Mouse (Mus musculus) MEL (cell line): ENCODE data around the gene Deup1. TPM values are rescaled to one million over a fixed set of nuclear protein-coding genes. Genes with fewer than 3 reads are reported as not detected.

Source experiments
- DNase-seq: peaks from one replicate; pipeline ENCODE4 v3.0.0; 2011; ENCODE audit warnings: low read depth, low spot score
- H3K27ac ChIP-seq: 2 replicates; pipeline ENCODE4 v1.5.1; 2012; ENCODE audit warnings: low read depth, mild to moderate bottlenecking, control low read depth, low read length, moderate library complexity; ENCODE audit not compliant: control insufficient read depth
- H3K27me3 ChIP-seq, 2 experiments: fragments of 150-350 bp in 1 of 2; sonication (generic) in 1 of 2; 2 replicates each; pipeline ENCODE4 v1.6.1; 2012; ENCODE audit warnings: low read length in 2 of 2, mild to moderate bottlenecking in 2 of 2, improper control_type of control experiment in 1 of 2, moderate library complexity in 1 of 2; ENCODE audit not compliant: insufficient read depth in 2 of 2, control insufficient read depth in 1 of 2
- H3K36me3 ChIP-seq, 2 experiments: 2 replicates each; pipeline ENCODE4 v1.6.1; 2012 to 2014; ENCODE audit warnings: low read length in 2 of 2, improper control_type of control experiment in 1 of 2, inconsistent platforms in 1 of 2, mild to moderate bottlenecking in 1 of 2; ENCODE audit not compliant: insufficient read depth in 2 of 2, control insufficient read depth in 1 of 2
- H3K4me1 ChIP-seq, 2 experiments: fragments of 150-350 bp in 1 of 2; sonication (generic) in 1 of 2; 2 replicates each; pipeline ENCODE4 v1.6.1; 2012; ENCODE audit warnings: low read length in 2 of 2, improper control_type of control experiment in 1 of 2, mild to moderate bottlenecking in 1 of 2; ENCODE audit not compliant: insufficient read depth in 2 of 2, control insufficient read depth in 1 of 2
- H3K4me3 ChIP-seq, 2 experiments: fragments of 150-350 bp in 1 of 2; sonication (generic) in 1 of 2; 2 replicates each; pipeline ENCODE4 v1.5.1; 2012; ENCODE audit warnings: low read depth in 2 of 2, low read length in 2 of 2, mild to moderate bottlenecking in 2 of 2, moderate library complexity in 2 of 2, control low read depth in 1 of 2, improper control_type of control experiment in 1 of 2; ENCODE audit not compliant: control insufficient read depth in 1 of 2, insufficient read depth in 1 of 2
- H3K79me2 ChIP-seq: 2 replicates; pipeline ENCODE4 v1.6.1; 2012; ENCODE audit warnings: mild to moderate bottlenecking, low read length, moderate library complexity; ENCODE audit not compliant: control insufficient read depth, poor library complexity, insufficient read depth
- H3K9ac ChIP-seq: 2 replicates; pipeline ENCODE4 v1.6.1; 2012; ENCODE audit warnings: low read depth, mild to moderate bottlenecking, control low read depth, low read length, moderate library complexity; ENCODE audit not compliant: control insufficient read depth, poor library complexity, severe bottlenecking
- H3K9me3 ChIP-seq: fragments of 150-350 bp; sonication (generic); replicated peaks from 2 replicates; pipeline ENCODE4 v1.6.1; 2012; ENCODE audit warnings: mild to moderate bottlenecking, low read length, improper control_type of control experiment, moderate library complexity; ENCODE audit not compliant: insufficient read depth
- CTCF ChIP-seq, 3 experiments: IDR thresholded peaks in 2 of 3; conservative IDR thresholded peaks in 1 of 3; 2 replicates each; pipeline ENCODE4 v1.5.1; 2011 to 2012; ENCODE audit warnings: low read length in 3 of 3, low read depth in 2 of 3, mild to moderate bottlenecking in 2 of 3, improper control_type of control experiment in 1 of 3, inconsistent platforms in 1 of 3, mixed read lengths in 1 of 3, moderate library complexity in 1 of 3; ENCODE audit not compliant: control insufficient read depth in 1 of 3, insufficient read depth in 1 of 3, poor library complexity in 1 of 3, severe bottlenecking in 1 of 3
- ELF1 ChIP-seq: IDR thresholded peaks from 2 replicates; pipeline ENCODE4 v1.6.1; 2014; ENCODE audit warnings: low read depth, mild to moderate bottlenecking, inconsistent platforms, low read length, improper control_type of control experiment, moderate library complexity
- EP300 ChIP-seq, 2 experiments: IDR thresholded peaks; 2 replicates each; pipeline ENCODE4 v1.6.1; 2011; ENCODE audit warnings: improper control_type of control experiment in 2 of 2, low read length in 2 of 2, low read depth in 1 of 2, mild to moderate bottlenecking in 1 of 2
- ETS1 ChIP-seq: IDR thresholded peaks from 2 replicates; pipeline ENCODE4 v1.6.1; 2012; ENCODE audit warnings: low read depth, mild to moderate bottlenecking, inconsistent platforms, low read length, improper control_type of control experiment, moderate library complexity
- GABPA ChIP-seq: IDR thresholded peaks from 2 replicates; pipeline ENCODE4 v1.6.1; 2012; ENCODE audit warnings: low read depth, mild to moderate bottlenecking, inconsistent platforms, low read length, improper control_type of control experiment, moderate library complexity
- GATA1 ChIP-seq: IDR thresholded peaks from 2 replicates; pipeline ENCODE4 v1.6.1; 2011; ENCODE audit warnings: low read depth, low read length, improper control_type of control experiment
- HCFC1 ChIP-seq: IDR thresholded peaks from 2 replicates; pipeline ENCODE4 v1.6.1; 2012; ENCODE audit warnings: low read depth, mild to moderate bottlenecking, inconsistent platforms, low read length, improper control_type of control experiment, moderate library complexity
- MAFK ChIP-seq: IDR thresholded peaks from 2 replicates; pipeline ENCODE4 v1.6.1; 2011; ENCODE audit warnings: low read depth, mild to moderate bottlenecking, low read length, improper control_type of control experiment, borderline replicate concordance
- MAX ChIP-seq: IDR thresholded peaks from 2 replicates; pipeline ENCODE4 v1.6.1; 2011; ENCODE audit warnings: low read length, improper control_type of control experiment
- MAZ ChIP-seq: IDR thresholded peaks from 2 replicates; pipeline ENCODE4 v1.6.1; 2012; ENCODE audit warnings: low read depth, mild to moderate bottlenecking, inconsistent platforms, low read length, improper control_type of control experiment
- MEF2A ChIP-seq: IDR thresholded peaks from 2 replicates; pipeline ENCODE4 v1.6.1; 2014; ENCODE audit warnings: low read depth, mild to moderate bottlenecking, inconsistent platforms, low read length, improper control_type of control experiment; ENCODE audit not compliant: poor library complexity, insufficient replicate concordance, severe bottlenecking; ENCODE audit errors: extremely low read depth
- MXI1 ChIP-seq: IDR thresholded peaks from 2 replicates; pipeline ENCODE4 v1.6.1; 2011; ENCODE audit warnings: mild to moderate bottlenecking, low read depth, low read length, improper control_type of control experiment
- MYC ChIP-seq: IDR thresholded peaks from 2 replicates; pipeline ENCODE4 v1.6.1; 2011; ENCODE audit warnings: low read depth, mild to moderate bottlenecking, low read length, improper control_type of control experiment, moderate library complexity
- NELFE ChIP-seq: IDR thresholded peaks from 2 replicates; pipeline ENCODE4 v1.6.1; 2011; ENCODE audit warnings: low read depth, low read length, improper control_type of control experiment
- POLR2AphosphoS5 ChIP-seq: IDR thresholded peaks from 2 replicates; pipeline ENCODE4 v1.6.1; 2012; ENCODE audit warnings: low read depth, borderline replicate concordance, mild to moderate bottlenecking, inconsistent platforms, low read length, moderate library complexity, mixed read lengths
- RAD21 ChIP-seq: IDR thresholded peaks from 2 replicates; pipeline ENCODE4 v1.6.1; 2011; ENCODE audit warnings: mild to moderate bottlenecking, low read depth, low read length, improper control_type of control experiment
- SMC3 ChIP-seq: IDR thresholded peaks from 2 replicates; pipeline ENCODE4 v1.6.1; 2011; ENCODE audit warnings: low read depth, low read length, improper control_type of control experiment
- TCF12 ChIP-seq: IDR thresholded peaks from 2 replicates; pipeline ENCODE4 v1.6.1; 2014; ENCODE audit warnings: low read depth, mild to moderate bottlenecking, inconsistent platforms, low read length, improper control_type of control experiment, moderate library complexity
- UBTF ChIP-seq: IDR thresholded peaks from 2 replicates; pipeline ENCODE4 v1.6.1; 2012; ENCODE audit warnings: low read depth, mild to moderate bottlenecking, inconsistent platforms, low read length, improper control_type of control experiment, moderate library complexity, borderline replicate concordance; ENCODE audit not compliant: insufficient read depth
- USF1 ChIP-seq: IDR thresholded peaks from 2 replicates; pipeline ENCODE4 v1.6.1; 2014; ENCODE audit warnings: low read depth, mild to moderate bottlenecking, inconsistent platforms, low read length, improper control_type of control experiment, moderate library complexity
- USF2 ChIP-seq, 2 experiments: IDR thresholded peaks; 2 replicates each; pipeline ENCODE4 v1.6.1; 2011 to 2012; ENCODE audit warnings: improper control_type of control experiment in 2 of 2, low read length in 2 of 2, borderline replicate concordance in 1 of 2, inconsistent platforms in 1 of 2, low read depth in 1 of 2, mild to moderate bottlenecking in 1 of 2; ENCODE audit not compliant: insufficient read depth in 1 of 2
- ZC3H11A ChIP-seq: IDR thresholded peaks from 2 replicates; pipeline ENCODE4 v1.6.1; 2012; ENCODE audit warnings: low read depth, mild to moderate bottlenecking, inconsistent platforms, low read length, improper control_type of control experiment
- ZMIZ1 ChIP-seq: IDR thresholded peaks from 2 replicates; pipeline ENCODE4 v1.6.1; 2012; ENCODE audit warnings: low read depth, mild to moderate bottlenecking, inconsistent platforms, low read length, improper control_type of control experiment, moderate library complexity
- ZNF384 ChIP-seq: IDR thresholded peaks from 2 replicates; pipeline ENCODE4 v1.6.1; 2012; ENCODE audit warnings: low read depth, mild to moderate bottlenecking, inconsistent platforms, low read length, improper control_type of control experiment
- polyA plus RNA-seq, 2 experiments: library from polyadenylated mRNA; stranded (reverse) in 1 of 2; unstranded in 1 of 2; fragments of >175 nt in 1 of 2; fragments of >200 nt in 1 of 2; gene quantifications; 2 replicates each; pipeline versions ENCODE4 v1.2.1 to v1.2.4; 2012; ENCODE audit warnings: low replicate concordance in 2 of 2, low read depth in 1 of 2; ENCODE audit not compliant: insufficient read length in 2 of 2, insufficient read depth in 1 of 2, missing spikeins in 1 of 2
- total RNA-seq: library from RNA; depleted of rRNA; stranded (reverse); fragments of 300-350 nt; gene quantifications from 2 replicates; pipeline ENCODE4 v1.2.3, GENCODE M21; 2012

Gene Deup1
- total and polyA plus RNA-seq, 3 experiments = not detected

- H3K27me3 ChIP-seq = no peaks in the 10 kb centered on the region
Observed at GRCm38 (mm10) chr9:15669452-15669851, 41.7 kb upstream of the Deup1 start.

GRCm38 (mm10) chr9:15664606-15665005 lies 36.9 kb upstream of the Deup1 start:
- Histone ChIP-seq H3K4me1 (no peaks in the 10 kb centered on the region), H3K9me3 (no peaks in the 10 kb centered on the region), H3K27me3 (no peaks in the 10 kb centered on the region; a peak in 1 of 4 replicates), H3K36me3 (no peaks in the 10 kb centered on the region), H3K9ac (no peak overlapping the region), H3K79me2 (no peaks in the 10 kb centered on the region), H3K4me3 (no peak overlapping the region), H3K27ac (no peak overlapping the region)
- TF ChIP-seq MEF2A = no peak
- TF ChIP-seq TCF12 = no peak
- TF ChIP-seq GABPA = no peak
- TF ChIP-seq GATA1 = no peak
- no peak for TF ChIP-seq NELFE
- TF ChIP-seq MAFK = no peak
- no peak for TF ChIP-seq MAZ
- TF ChIP-seq RAD21 = no peak
- no peak for TF ChIP-seq UBTF
- TF ChIP-seq HCFC1 = no peak
- TF ChIP-seq CTCF (IDR thresholded peaks at IDR 0.05 in 2 of 3, conservative IDR thresholded peaks at IDR 0.05 in 1 of 3; ENCODE audit: control insufficient read depth in 1 of 3, insufficient read depth in 1 of 3, low read depth in 2 of 3, low read length in 3 of 3, poor library complexity in 1 of 3, severe bottlenecking in 1 of 3) = no peak
- no peak for TF ChIP-seq MYC
- TF ChIP-seq SMC3 = no peak
- TF ChIP-seq POLR2AphosphoS5 = no peak
- TF ChIP-seq ZC3H11A = no peak
- TF ChIP-seq ELF1 = no peak
- TF ChIP-seq EP300 (IDR thresholded peaks at IDR 0.05; ENCODE audit: low read depth in 1 of 2, low read length in 2 of 2) = no peak
- no peak for TF ChIP-seq MAX
- TF ChIP-seq USF2 (IDR thresholded peaks at IDR 0.05; ENCODE audit: borderline replicate concordance in 1 of 2, insufficient read depth in 1 of 2, low read depth in 1 of 2, low read length in 2 of 2) = no peak
- TF ChIP-seq MXI1 = no peak
- DNase-seq = no peak

More at GRCm38 (mm10) chr9:15669452-15669851, 41.7 kb upstream of the Deup1 start:
- no peaks in the 10 kb centered on the region for H3K36me3 ChIP-seq
- H3K4me3 ChIP-seq = no peak overlapping the region
- no peaks in the 10 kb centered on the region for H3K79me2 ChIP-seq
- no peaks in the 10 kb centered on the region for H3K4me1 ChIP-seq
- no peak for DNase-seq
- TF ChIP-seq SMC3 (no peak), ZMIZ1 (no peak), UBTF (no peak), ZNF384 (no peak), ETS1 (no peak), GABPA (no peak), USF1 (no peak)
- no peak overlapping the region for H3K27ac ChIP-seq
- H3K9ac ChIP-seq = no peak overlapping the region
- H3K9me3 ChIP-seq = no peaks in the 10 kb centered on the region
